Mouse (Mus musculus) frontal cortex, adult 2 months (tissue): ENCODE results near the gene Ube2v1. TPM values are rescaled to one million over a fixed set of nuclear protein-coding genes. Genes with fewer than 3 reads are reported as not detected.

Experiments
- DNase-seq, 2 experiments: peaks; one replicate each; pipeline ENCODE4 v3.0.0; 2022; ENCODE audit warnings: low spot score in 1 of 2; ENCODE audit errors: extremely low spot score in 1 of 2
- polyA plus RNA-seq: library from polyadenylated mRNA; depleted of rRNA; stranded (reverse); fragments of >200 nt; gene quantifications from 2 replicates; pipeline ENCODE4 v1.2.3, GENCODE M21; 2012; rRNA removed

Gene Ube2v1
- 250 and 280 TPM in 2 replicates for polyA plus RNA-seq

- peak; percentile 91 to 97 for DNase-seq
These were observed at the start of gene Ube2v1 for GRCm38 (mm10) chr2:167631591-167632448. TSS of gene Ube2v1 (minus strand) at chr2:167632095.

DNA sequence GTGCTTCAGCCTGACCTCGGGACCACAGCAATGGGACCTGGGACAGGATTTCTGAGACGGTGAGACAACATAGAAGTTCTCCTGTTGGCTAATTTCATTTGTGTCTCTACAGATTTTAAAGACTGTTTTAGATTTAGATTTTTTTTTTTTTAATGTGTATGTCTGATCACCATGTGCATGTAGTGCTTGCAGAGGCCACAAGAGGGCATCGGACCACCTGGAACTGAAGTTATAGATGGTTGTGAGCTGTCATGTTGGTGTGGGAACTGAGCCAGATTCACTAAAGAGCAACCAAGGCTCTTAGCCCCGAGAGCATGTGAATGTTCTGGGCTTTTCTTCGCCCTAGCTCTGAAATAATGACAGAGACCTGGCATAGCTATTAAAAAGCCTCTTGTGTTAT, 48.8 kb upstream of the Ube2v1 start:
- DNase-seq: peak in 1 of 2 experiments; percentile 61

DNA sequence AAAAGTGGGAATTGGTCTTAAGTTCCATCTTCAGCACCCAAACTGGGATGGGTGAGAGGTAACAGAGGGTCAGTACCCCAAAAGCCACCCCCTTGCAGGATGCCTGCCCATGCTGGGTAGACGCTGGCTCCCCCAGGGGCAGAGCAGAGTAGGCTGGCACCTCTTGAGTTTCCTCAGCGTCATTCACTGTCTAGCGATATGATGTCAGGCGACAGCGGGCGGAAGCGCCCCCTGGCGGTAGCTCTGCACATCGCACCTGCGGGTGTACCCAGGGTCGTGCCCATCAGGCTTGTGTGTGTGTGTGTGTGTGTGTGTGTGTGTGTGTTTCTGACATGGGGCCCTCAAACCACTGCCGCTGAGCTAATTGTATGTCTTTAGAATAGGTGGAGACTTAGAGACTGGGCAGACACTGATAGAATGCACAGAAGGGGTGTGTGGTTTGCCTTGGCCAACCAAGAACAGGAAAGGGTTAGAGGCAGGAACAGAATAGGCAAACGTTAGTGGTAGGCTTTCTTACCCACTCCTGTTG, 48.1 kb upstream of the Ube2v1 start:
- DNase-seq: peak in 1 of 2 experiments; percentile 85

GRCm38 (mm10) chr2:167678600-167678999, 46.7 kb upstream of the Ube2v1 start:
- no peak for DNase-seq

- peak in 1 of 2 experiments; percentile 38 for DNase-seq
These were observed 43.4 kb upstream of the Ube2v1 start for GRCm38 (mm10) chr2:167675120-167675909.

GRCm38 (mm10) chr2:167672212-167672685, 40.4 kb upstream of the Ube2v1 start:
- DNase-seq: no peak

- DNase-seq: no peak
These were observed 39.3 kb upstream of the Ube2v1 start for GRCm38 (mm10) chr2:167671101-167671633.

DNA sequence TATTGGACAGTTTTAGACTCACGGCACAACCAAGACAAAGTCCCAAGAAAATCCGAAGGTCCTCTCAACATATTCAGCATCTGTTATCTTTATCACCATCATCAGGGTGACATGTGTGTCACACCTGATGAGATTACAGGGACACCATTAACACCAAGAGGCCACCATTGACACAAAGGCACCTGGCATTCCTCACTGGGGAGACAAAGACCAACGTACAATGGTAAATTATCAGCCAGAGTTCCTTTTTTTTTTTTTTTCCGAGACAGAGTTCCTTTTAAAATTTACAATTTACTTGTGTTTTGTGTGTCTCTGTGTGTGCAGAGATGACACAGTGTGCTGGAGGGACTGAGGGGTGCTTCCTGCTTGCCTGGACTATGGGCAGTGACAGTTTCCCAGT, 37.5 kb upstream of the Ube2v1 start:
- DNase-seq: no peak

DNA sequence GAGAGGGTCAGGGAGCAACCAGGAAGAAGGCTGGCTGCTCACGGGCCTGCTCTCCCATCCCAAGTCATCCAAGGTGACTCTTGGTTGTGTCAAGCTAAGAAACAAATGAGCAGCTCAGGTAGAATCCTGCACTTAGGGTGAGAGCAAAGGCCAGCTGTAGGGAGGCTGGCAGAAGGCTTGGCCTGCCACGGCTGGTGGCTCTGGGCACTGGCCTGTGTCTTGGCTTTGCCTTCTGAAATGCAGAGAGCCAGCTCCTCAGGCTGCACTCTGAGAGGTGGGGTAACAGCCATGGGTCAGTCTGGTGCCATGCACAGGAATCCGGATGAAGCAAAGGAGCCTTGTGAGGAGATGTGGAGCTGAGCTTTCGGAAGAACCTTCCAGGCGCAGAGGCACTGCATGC, 36.5 kb upstream of the Ube2v1 start:
- DNase-seq: no peak

DNA sequence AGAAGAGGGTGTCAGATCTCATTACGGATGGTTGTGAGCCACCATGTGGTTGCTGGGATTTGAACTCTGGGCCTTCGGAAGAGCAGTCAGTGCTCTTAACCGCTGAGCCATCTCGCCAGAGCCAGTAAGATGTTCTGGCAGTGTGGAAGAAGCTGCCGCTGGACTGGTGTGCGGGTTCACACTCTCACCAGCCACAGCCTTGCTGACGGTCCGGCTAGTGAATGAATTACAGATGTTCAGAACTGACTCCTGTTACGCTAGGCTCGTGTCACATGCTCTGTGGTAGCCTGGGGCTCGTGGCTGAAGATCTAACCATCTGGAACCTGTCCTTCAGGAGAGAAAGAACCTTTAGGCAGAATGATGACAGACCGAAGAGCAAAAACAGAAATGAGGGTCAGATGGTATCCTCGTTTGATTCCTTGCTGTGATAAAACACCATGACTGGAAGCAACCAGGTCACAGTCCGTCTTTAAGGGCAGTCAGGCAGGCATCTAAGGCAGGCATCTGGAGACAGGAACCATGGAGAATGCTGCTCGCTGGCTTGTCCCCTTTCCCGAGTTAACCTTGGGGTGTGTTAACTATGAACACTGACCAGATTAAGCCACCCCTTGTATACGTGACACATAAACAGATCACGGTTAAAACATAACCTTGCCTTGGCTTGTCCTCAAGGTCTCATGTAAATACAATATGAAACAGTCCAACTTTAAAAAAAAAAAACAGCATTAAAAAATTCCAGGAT, 34.2 kb upstream of the Ube2v1 start:
- DNase-seq: no peak

GRCm38 (mm10) chr2:167662713-167663112, 30.8 kb upstream of the Ube2v1 start:
- DNase-seq: no peak

DNA sequence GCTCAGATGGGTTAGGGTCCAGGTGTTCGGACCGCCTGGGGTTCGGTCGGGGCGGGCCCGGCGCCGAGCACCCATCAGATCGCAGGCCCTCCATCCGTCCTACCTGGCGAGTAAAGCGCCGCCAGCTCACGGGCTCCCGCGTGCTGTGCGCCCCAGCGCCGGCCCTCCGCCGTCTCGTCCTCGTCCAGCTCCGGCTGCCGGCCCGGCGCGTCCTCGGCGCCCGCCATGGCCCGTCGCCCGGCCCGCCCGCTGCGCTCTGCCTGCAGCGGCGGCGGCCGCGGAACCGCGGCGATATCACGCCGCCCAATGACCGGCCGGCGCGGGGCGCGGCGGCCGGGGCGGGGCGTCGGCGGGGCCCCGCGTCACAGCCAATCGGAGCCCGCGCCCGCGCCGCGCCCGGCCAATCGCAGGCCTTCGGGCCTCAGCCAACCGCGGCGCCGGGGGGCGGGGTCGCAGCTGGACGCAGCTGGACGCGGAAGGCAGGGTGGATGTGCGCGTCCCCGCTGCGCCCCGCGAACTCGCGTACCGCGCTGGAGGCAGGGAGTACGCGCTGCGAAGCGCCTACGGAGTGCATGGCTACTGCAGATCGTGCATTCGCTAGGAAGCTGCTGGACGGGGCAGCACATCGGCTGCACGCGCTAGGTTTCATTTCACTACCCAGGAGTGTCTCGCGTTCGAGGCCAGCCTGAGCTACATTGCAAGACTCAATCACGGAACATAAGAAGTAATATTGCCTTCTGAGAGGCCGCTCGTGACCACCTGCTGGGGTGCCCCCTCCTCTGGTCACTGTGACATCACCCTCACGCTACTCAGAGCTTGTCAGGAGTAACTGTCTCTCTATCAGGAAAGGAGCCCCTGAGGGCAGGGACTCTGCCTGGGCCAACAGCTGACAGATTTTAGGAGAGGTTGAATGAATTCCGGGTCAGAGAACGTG, 29.6 kb upstream of the Ube2v1 start, which contains the start of gene Gm20431:
Gene Gm20431 (minus strand): TSS at position 227 of the 934 bp plus-strand sequence.
- DNase-seq: peak; percentile 81 to 96

- no peak for DNase-seq
These were observed 28.7 kb upstream of the Ube2v1 start for GRCm38 (mm10) chr2:167660611-167660971.

DNA sequence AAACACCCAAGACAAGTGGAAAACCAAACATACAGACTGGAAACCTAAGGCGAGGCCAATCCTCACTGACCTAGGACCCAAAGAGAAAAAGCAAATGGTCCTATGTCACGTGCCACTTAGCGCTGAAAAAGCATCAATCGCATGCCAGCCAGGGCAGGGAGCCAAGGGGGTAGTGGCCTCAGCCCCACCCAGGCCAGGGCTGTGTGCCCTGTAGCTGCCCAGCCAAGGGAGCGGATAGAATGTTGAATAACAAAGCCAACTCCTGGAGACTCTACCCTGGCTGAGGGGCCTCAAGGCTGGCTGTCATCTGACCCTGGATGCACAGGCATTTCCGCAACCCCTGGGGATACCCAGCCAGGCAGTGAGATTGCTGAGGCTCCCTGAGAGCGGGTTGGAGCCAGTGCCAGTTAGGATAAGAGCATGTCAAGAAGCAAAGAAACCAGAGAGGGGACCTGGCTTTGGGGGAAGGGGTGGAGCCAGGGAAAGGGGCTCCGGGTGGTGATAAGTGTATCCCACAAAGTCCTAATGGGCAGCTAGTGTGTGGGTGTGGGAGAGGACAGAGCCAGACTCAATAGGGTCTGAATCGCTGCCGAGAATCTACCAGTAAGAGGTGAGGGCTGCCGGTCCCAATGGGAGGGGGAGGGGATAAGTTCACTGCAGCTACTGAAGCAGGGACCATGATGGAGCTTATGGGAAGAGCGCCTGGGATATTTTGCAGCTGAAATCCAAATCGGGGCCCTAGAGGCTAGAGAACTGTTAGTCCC, 28.1 kb upstream of the Ube2v1 start:
- peak in 1 of 2 experiments; percentile 64 for DNase-seq

- DNase-seq: no peak
These were observed 27.4 kb upstream of the Ube2v1 start for GRCm38 (mm10) chr2:167659177-167659846.

DNA sequence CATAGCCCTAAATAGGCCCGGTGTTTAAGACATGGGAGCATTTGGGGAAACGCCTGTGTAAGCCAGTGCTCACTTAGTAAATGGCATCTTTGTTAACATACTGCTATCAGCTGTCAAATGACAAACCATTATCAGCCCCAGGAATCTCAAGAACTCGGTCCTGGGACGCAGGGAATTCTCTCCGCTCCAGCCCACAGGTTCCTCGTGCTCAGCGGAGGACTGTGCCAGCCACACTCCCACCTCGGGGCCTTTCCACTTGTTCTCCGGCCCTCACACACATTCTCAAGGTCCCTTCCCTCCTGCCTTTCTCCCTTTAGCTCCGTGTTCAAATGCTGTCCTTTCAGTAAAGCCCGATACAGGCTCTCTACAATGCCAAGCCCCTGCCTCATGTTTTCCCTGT, 26.8 kb upstream of the Ube2v1 start:
- DNase-seq: no peak

DNA sequence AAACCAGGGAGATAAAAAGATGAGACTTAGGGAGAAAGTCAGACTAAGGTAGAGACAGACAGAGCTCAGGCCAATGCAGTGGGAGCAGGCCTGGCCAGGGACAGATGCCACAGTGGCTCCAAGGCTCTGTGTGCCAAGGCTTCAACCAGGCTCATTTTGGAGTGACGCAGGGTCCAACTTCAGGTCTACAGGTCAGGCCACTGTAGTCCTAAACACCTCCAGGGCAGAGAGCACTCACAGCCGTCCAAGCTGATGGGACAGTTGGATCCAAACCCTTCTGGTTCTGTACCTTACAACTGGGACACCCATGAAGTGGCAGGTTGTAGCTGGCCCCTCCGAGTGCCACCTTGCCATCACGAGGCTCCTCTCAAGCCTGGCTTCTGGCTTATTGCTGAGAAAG, 26.1 kb upstream of the Ube2v1 start:
- DNase-seq: no peak
